ENCODE assay signal across 1 mouse cellular context in the genomic region with DNA sequence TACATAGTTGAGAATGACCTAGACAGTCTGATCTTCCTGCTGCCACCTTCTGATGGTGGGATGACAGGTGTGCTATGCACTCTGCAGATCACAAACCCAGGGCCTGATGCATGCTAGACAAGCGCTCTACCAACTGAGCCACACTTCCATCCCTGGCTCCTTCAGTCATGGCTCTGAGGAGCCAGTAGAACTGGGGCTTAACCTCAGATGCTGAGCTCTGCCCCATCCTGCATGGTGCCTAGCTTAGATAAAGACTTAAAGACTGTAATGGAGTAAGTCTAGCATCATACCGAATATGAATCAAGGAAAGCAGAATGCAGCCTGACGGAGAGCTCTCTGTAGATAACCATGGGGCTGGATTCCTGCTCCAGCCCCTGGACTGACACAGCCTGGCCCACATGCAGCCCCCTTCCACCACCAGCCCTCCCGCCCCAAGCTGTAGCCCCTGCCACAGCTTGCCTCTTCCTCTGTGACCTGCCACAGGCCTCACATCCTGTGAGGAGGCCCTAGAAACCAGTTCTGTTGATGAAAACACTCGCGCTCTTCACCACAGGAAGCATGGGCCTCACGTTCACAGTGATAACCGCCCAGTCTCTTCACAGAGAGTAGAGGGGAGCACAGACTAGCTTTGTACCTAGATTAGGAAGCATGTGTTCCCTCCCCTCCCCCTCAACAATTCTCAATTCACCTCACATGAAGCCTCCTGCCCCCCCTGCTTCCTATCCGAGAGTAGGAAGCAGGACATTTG.
TF ChIP-seq lines count a peak whose summit lies in the region.

No protein-coding gene starts in this region.

TF ChIP-seq in MEL, 35 proteins besides CTCF, POLR2A, EP300 and RAD21 (continued from another document):
- TF ChIP-seq SIN3A (IDR thresholded peaks at IDR 0.05; ENCODE audit: low read length), result peak; percentile 91
TF ChIP-seq in MEL: peak in this region for 22.
